Mouse (Mus musculus): Measurements from ENCODE around the gene Zfp444.

Zfp444 gene

GRCm38 (mm10) chr7:6172006-6172649 lies at the start of gene Zfp444:
TSS of gene Zfp444 (plus strand) at chr7:6172226.
- peak; percentile 99 for DNase-seq (ENCODE audit: low read depth)

GRCm38 (mm10) chr7:6126690-6127448 lies 45.2 kb upstream of the Zfp444 start:
- peak; percentile 91 for DNase-seq (ENCODE audit: low read depth)

GRCm38 (mm10) chr7:6130346-6130745 lies 41.7 kb upstream of the Zfp444 start:
- no peak for DNase-seq (ENCODE audit: low read depth)

- no peak for DNase-seq (ENCODE audit: low read depth)
These were observed 39.4 kb upstream of the Zfp444 start for GRCm38 (mm10) chr7:6132646-6133045.

GRCm38 (mm10) chr7:6136497-6136896 lies 35.5 kb upstream of the Zfp444 start:
- peak; percentile 36 for DNase-seq (ENCODE audit: low read depth)

GRCm38 (mm10) chr7:6139295-6139694 lies 32.7 kb upstream of the Zfp444 start:
- DNase-seq (ENCODE audit: low read depth) = no peak

- DNase-seq (ENCODE audit: low read depth) = peak; percentile 40
These were observed 28.0 kb upstream of the Zfp444 start for GRCm38 (mm10) chr7:6143991-6144531.

GRCm38 (mm10) chr7:6145423-6146188 lies 26.4 kb upstream of the Zfp444 start:
- peak; percentile 57 for DNase-seq (ENCODE audit: low read depth)

GRCm38 (mm10) chr7:6146194-6146981 lies 25.6 kb upstream of the Zfp444 start:
- DNase-seq (ENCODE audit: low read depth) = peak; percentile 45

GRCm38 (mm10) chr7:6146982-6147325 lies 25.1 kb upstream of the Zfp444 start:
- DNase-seq (ENCODE audit: low read depth) = no peak

GRCm38 (mm10) chr7:6147688-6148087 lies 24.3 kb upstream of the Zfp444 start:
- no peak for DNase-seq (ENCODE audit: low read depth)

GRCm38 (mm10) chr7:6151266-6151665 lies 20.8 kb upstream of the Zfp444 start:
- no peak for DNase-seq (ENCODE audit: low read depth)

- no peak for DNase-seq (ENCODE audit: low read depth)
These were observed 20.0 kb upstream of the Zfp444 start for GRCm38 (mm10) chr7:6152036-6152435.

- DNase-seq (ENCODE audit: low read depth) = peak; percentile 56
These were observed 18.9 kb upstream of the Zfp444 start for GRCm38 (mm10) chr7:6153131-6153530.

GRCm38 (mm10) chr7:6154164-6154563 lies 17.9 kb upstream of the Zfp444 start:
- DNase-seq (ENCODE audit: low read depth) = peak; percentile 42

GRCm38 (mm10) chr7:6155031-6155872 lies 16.8 kb upstream of the Zfp444 start:
- peak; percentile 77 for DNase-seq (ENCODE audit: low read depth)

- DNase-seq (ENCODE audit: low read depth) = peak; percentile 97
These were observed 16.1 kb upstream of the Zfp444 start, which contains the start of gene Zfp787 for GRCm38 (mm10) chr7:6155901-6156411. TSS of gene Zfp787 (minus strand) at chr7:6155997.

GRCm38 (mm10) chr7:6156901-6157472 lies 15.0 kb upstream of the Zfp444 start:
- peak; percentile 88 for DNase-seq (ENCODE audit: low read depth)

- DNase-seq (ENCODE audit: low read depth) = peak; percentile 46
These were observed 14.5 kb upstream of the Zfp444 start for GRCm38 (mm10) chr7:6157479-6157878.

- no peak for DNase-seq (ENCODE audit: low read depth)
These were observed 12.4 kb upstream of the Zfp444 start for GRCm38 (mm10) chr7:6159604-6160003.
